Mouse (Mus musculus) gastrocnemius, postnatal 4 days (tissue): ENCODE results near the gene Ctag2. TPM values are rescaled to one million over a fixed set of nuclear protein-coding genes. Genes with fewer than 3 reads are reported as not detected.

Experiments
- DNase-seq, 2 experiments: peaks; one replicate each; pipeline ENCODE4 v3.0.0; 2021 to 2022; ENCODE audit warnings: low spot score in 2 of 2, mixed read lengths in 2 of 2
- long read RNA-seq, 2 experiments: library from polyadenylated mRNA; stranded (forward); transcript quantifications; one replicate each; pipeline ENCODE4 v2.0.0; 2021
- total RNA-seq, 2 experiments: library from RNA; stranded (reverse); gene quantifications; 2 replicates each; pipeline ENCODE4 v1.2.3; 2021

The Ctag2 gene
- not detected for total RNA-seq
- long read RNA-seq, experiment 1 = 0 reads
- long read RNA-seq, experiment 2 = 0 reads

GRCm38 (mm10) chrX:65047344-65047743 is at the start of gene Ctag2:
TSS of gene Ctag2 (plus strand) at chrX:65047644.
- no peak for DNase-seq
